Mouse (Mus musculus) C3H10T1/2 (cell line): ENCODE results near the gene Esp18. TPM values are rescaled to one million over a fixed set of nuclear protein-coding genes. Genes with fewer than 3 reads are reported as not detected.

ENCODE experiments used
- polyA plus RNA-seq, 2 experiments: library from polyadenylated mRNA; unstranded; fragments of >200 nt; fragmentation: generic; extraction: Trizol; gene quantifications; one replicate each; pipeline ENCODE4 v1.2.1; 2012; ENCODE audit warnings: missing spikeins in 2 of 2

Esp18 gene
- polyA plus RNA-seq, result not detected

DNA sequence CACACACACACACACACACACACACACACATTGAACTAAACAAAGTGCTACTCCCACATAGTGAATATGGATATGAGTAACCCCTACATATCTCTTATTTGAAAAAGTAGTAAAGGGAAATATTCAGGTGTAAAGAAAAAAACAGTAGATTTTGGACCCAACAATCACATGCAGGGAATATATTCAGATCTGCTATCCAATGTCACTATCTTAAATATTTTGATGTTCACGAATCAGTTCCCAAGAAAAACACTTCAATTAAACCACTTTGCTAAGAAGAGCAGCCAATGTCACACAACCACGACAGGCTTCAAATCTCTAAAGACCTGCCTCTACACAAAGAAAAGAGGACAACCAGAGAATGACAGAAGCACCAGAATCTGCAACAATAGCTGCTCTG, at the start of gene Esp18:
Esp18 (plus strand) TSS at position 301 of the 400 bp plus-strand sequence.

Other genes with a start within 250 kb of the Esp18 start
- gene Esp16, start 129.8 kb downstream of the Esp18 start, polyA plus RNA-seq, result not detected
- not detected for gene Esp15, start 234.6 kb downstream of the Esp18 start, polyA plus RNA-seq